Mouse (Mus musculus) CH12.LX (cell line): ENCODE data around the gene Nab2. TPM values are rescaled to one million over a fixed set of nuclear protein-coding genes. Genes with fewer than 3 reads are reported as not detected.

ENCODE experiments used
- DNase-seq: peaks from one replicate; pipeline ENCODE4 v3.0.0-alpha.2; 2013; ENCODE audit errors: extremely low read depth
- H3K27ac ChIP-seq: 2 replicates; pipeline ENCODE4 v1.5.1; 2012; ENCODE audit warnings: low read depth, mild to moderate bottlenecking, control low read depth, moderate library complexity; ENCODE audit not compliant: insufficient read depth
- H3K27me3 ChIP-seq: replicated peaks from 2 replicates; pipeline ENCODE3; 2012; ENCODE audit warnings: inconsistent platforms
- H3K36me3 ChIP-seq, 2 experiments: replicated peaks in 1 of 2; 2 replicates each; pipeline versions ENCODE3 to v1.6.1; 2012; ENCODE audit warnings: inconsistent platforms in 1 of 2, low read length in 1 of 2, mild to moderate bottlenecking in 1 of 2, mixed read lengths in 1 of 2, moderate library complexity in 1 of 2; ENCODE audit not compliant: control insufficient read depth in 1 of 2, insufficient read depth in 1 of 2
- H3K4me1 ChIP-seq, 2 experiments: 2 replicates each; pipeline ENCODE4 v1.6.1; 2012; ENCODE audit warnings: inconsistent platforms in 1 of 2, moderate library complexity in 1 of 2; ENCODE audit not compliant: insufficient read depth in 2 of 2, control insufficient read depth in 1 of 2
- H3K4me2 ChIP-seq: 2 replicates; pipeline ENCODE4 v1.6.1; 2012; ENCODE audit warnings: low read depth, mild to moderate bottlenecking, control low read depth; ENCODE audit not compliant: poor library complexity, insufficient read depth, severe bottlenecking
- H3K4me3 ChIP-seq, 3 experiments: fragments of 150-350 bp in 1 of 3; sonication (generic) in 1 of 3; replicated peaks in 1 of 3; 2 replicates each; pipeline versions ENCODE3 to v1.5.1; 2011 to 2012; ENCODE audit warnings: low read depth in 2 of 3, low read length in 2 of 3, mild to moderate bottlenecking in 2 of 3, moderate library complexity in 2 of 3, control low read depth in 1 of 3, improper control_type of control experiment in 1 of 3, inconsistent platforms in 1 of 3, mixed read lengths in 1 of 3; ENCODE audit not compliant: poor library complexity in 1 of 3
- H3K79me2 ChIP-seq: replicated peaks from 2 replicates; pipeline ENCODE4 v1.6.1; 2012; ENCODE audit warnings: mild to moderate bottlenecking, moderate library complexity; ENCODE audit not compliant: control insufficient read depth, poor library complexity, insufficient read depth, severe bottlenecking; ENCODE audit errors: extremely low read depth
- H3K9ac ChIP-seq: 2 replicates; pipeline ENCODE4 v1.6.1; 2012; ENCODE audit warnings: low read depth, mild to moderate bottlenecking, control low read depth, moderate library complexity; ENCODE audit not compliant: insufficient read depth
- H3K9me3 ChIP-seq: replicated peaks from 2 replicates; pipeline ENCODE3; 2012; ENCODE audit warnings: low read length, inconsistent platforms, mixed read lengths
- BHLHE40 ChIP-seq: IDR thresholded peaks from 2 replicates; pipeline ENCODE4 v1.6.1; 2011; ENCODE audit warnings: mild to moderate bottlenecking, low read depth, low read length, improper control_type of control experiment
- CTCF ChIP-seq, 2 experiments: IDR thresholded peaks in 1 of 2; conservative IDR thresholded peaks in 1 of 2; 2 replicates each; pipeline ENCODE4 v1.5.1; 2011 to 2012; ENCODE audit warnings: low read depth in 2 of 2, low read length in 2 of 2, improper control_type of control experiment in 1 of 2, inconsistent platforms in 1 of 2, mild to moderate bottlenecking in 1 of 2, moderate library complexity in 1 of 2
- E2F4 ChIP-seq: IDR thresholded peaks from 2 replicates; pipeline ENCODE4 v1.6.1; 2011; ENCODE audit warnings: low read depth, low read length, improper control_type of control experiment; ENCODE audit not compliant: insufficient replicate concordance
- ELF1 ChIP-seq: IDR thresholded peaks from 2 replicates; pipeline ENCODE4 v1.6.1; 2014; ENCODE audit warnings: low read depth, mild to moderate bottlenecking, inconsistent platforms, low read length, improper control_type of control experiment
- EP300 ChIP-seq: IDR thresholded peaks from 2 replicates; pipeline ENCODE4 v1.6.1; 2011; ENCODE audit warnings: low read length, improper control_type of control experiment
- GABPA ChIP-seq: IDR thresholded peaks from 2 replicates; pipeline ENCODE4 v1.6.1; 2012; ENCODE audit warnings: low read depth, low read length, improper control_type of control experiment, inconsistent platforms; ENCODE audit not compliant: insufficient replicate concordance
- IRF4 ChIP-seq: IDR thresholded peaks from 2 replicates; pipeline ENCODE4 v1.6.1; 2014; ENCODE audit warnings: low read depth, mild to moderate bottlenecking, inconsistent platforms, low read length, improper control_type of control experiment
- JUND ChIP-seq: conservative IDR thresholded peaks from 2 replicates; pipeline ENCODE4 v1.6.1; 2011; ENCODE audit warnings: low read depth, low read length, improper control_type of control experiment
- MAX ChIP-seq: IDR thresholded peaks from 2 replicates; pipeline ENCODE4 v1.6.1; 2011; ENCODE audit warnings: low read length, improper control_type of control experiment
- MAZ ChIP-seq: IDR thresholded peaks from 2 replicates; pipeline ENCODE4 v1.6.1; 2012; ENCODE audit warnings: low read depth, mild to moderate bottlenecking, inconsistent platforms, low read length, improper control_type of control experiment, moderate library complexity
- MEF2A ChIP-seq: IDR thresholded peaks from 2 replicates; pipeline ENCODE4 v1.6.1; 2014; ENCODE audit warnings: low read depth, mild to moderate bottlenecking, inconsistent platforms, low read length, improper control_type of control experiment, borderline replicate concordance
- MYC ChIP-seq: IDR thresholded peaks from 2 replicates; pipeline ENCODE4 v1.6.1; 2011; ENCODE audit warnings: low read depth, mild to moderate bottlenecking, improper control_type of control experiment, low read length
- NELFE ChIP-seq: IDR thresholded peaks from 2 replicates; pipeline ENCODE4 v1.6.1; 2011; ENCODE audit warnings: low read depth, low read length, improper control_type of control experiment
- POLR2A ChIP-seq: IDR thresholded peaks from 2 replicates; pipeline ENCODE4 v1.6.1; 2011; ENCODE audit warnings: low read depth, mild to moderate bottlenecking, improper control_type of control experiment, low read length
- RAD21 ChIP-seq: IDR thresholded peaks from 2 replicates; pipeline ENCODE4 v1.6.1; 2011; ENCODE audit warnings: low read depth, mild to moderate bottlenecking, low read length, improper control_type of control experiment, moderate library complexity
- SIN3A ChIP-seq: IDR thresholded peaks from 2 replicates; pipeline ENCODE4 v1.6.1; 2012; ENCODE audit warnings: low read length, improper control_type of control experiment, inconsistent platforms
- SMC3 ChIP-seq: IDR thresholded peaks from 2 replicates; pipeline ENCODE4 v1.6.1; 2011; ENCODE audit warnings: low read depth, low read length, improper control_type of control experiment
- ZC3H11A ChIP-seq: IDR thresholded peaks from 2 replicates; pipeline ENCODE4 v1.6.1; 2012; ENCODE audit warnings: low read depth, mild to moderate bottlenecking, inconsistent platforms, low read length, improper control_type of control experiment
- ZMIZ1 ChIP-seq: IDR thresholded peaks from 2 replicates; pipeline ENCODE4 v1.6.1; 2012; ENCODE audit warnings: low read depth, mild to moderate bottlenecking, inconsistent platforms, low read length, improper control_type of control experiment
- ZNF384 ChIP-seq: IDR thresholded peaks from 2 replicates; pipeline ENCODE4 v1.6.1; 2012; ENCODE audit warnings: low read depth, low read length, improper control_type of control experiment, inconsistent platforms
- dilution Hi-C: fragments of 300-500 bp; cut with MboI; formaldehyde crosslinking; loops from 2 replicates; pipeline ENCODE4 v1.14.3; 2020; ENCODE audit warnings: low sequenced_read_pairs; ENCODE audit not compliant: extremely low pct_unique_long_range_greater_than_20kb, extremely low pct_ligation_motif_present
- in situ Hi-C: fragments of 300-500 bp; cut with MboI; formaldehyde crosslinking; loops from 3 replicates; pipeline ENCODE4 v1.14.3; 2019; ENCODE audit warnings: low sequenced_read_pairs, low pct_ligation_motif_present, low pct_unique_long_range_greater_than_20kb, mixed read lengths
- polyA plus RNA-seq: library from polyadenylated mRNA; unstranded; fragments of >175 nt; gene quantifications from 2 replicates; pipeline ENCODE4 v1.2.1, GENCODE M21; 2012; ENCODE audit warnings: low read depth; ENCODE audit not compliant: insufficient read length
- total RNA-seq, 2 experiments: library from RNA; depleted of rRNA; stranded (reverse); fragments of 300-350 nt in 1 of 2; fragments of >200 nt in 1 of 2; gene quantifications; 2 replicates each; pipeline ENCODE4 v1.2.3; 2012 to 2014

Gene Nab2
- total and polyA plus RNA-seq, 3 experiments: 8.1 to 10.0 (median 9.2) TPM

DNA sequence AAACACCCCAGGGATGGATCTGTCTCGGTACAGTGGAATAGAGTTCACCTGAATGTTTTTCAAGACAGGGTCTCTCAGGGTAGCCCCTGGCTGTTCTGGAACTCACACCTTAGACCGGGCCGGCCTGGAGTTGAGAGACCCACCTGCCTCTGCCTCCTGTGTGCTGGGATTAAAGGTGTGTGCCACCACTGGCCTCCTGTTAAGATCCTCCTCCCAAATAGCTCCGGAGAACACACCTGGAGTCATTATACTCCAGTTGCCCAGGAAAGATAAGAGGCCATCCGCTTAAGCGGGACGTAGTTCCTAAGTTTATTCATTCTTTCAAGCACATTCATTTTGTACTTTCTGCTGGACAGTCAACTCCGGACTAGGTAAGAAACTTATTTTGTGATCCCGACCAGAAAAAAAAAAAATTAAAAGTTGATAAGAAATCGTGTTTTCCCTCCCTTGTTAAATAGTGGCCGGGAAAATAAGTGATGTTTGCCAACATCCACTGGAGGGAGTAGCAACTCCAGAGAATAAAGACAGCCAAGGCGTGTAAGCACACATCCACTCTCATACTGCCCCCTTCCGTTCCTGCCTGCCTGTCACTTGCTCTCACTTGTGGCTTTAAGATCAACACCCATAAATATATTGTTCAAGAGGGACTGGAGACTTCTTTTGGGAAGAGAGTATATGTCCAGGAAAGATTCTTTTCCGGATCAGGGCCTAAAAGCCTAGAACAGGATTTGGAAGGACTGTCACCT lies 9.4 kb upstream of the Nab2 start:
- Histone ChIP-seq H3K4me2 (peak overlapping the region; percentile 96), H3K27me3 (no peaks in the 10 kb centered on the region), H3K4me1 (peaks cover 4 to 27% of the 10 kb centered on the region in 2 experiments; a peak in 2 of 4 replicates), H3K9ac (peak overlapping the region; percentile 53), H3K4me3 (peak overlapping the region; percentile 67 to 83 (median 80)), H3K27ac (no peak overlapping the region), H3K36me3 (peaks cover 0 to 16% of the 10 kb centered on the region in 2 experiments), H3K9me3 (no peaks in the 10 kb centered on the region), H3K79me2 (peaks cover 7% of the 10 kb centered on the region)
- dilution Hi-C loops: no loop called here
- in situ Hi-C loops: loop anchor here (10.0 kb wide), 1 partner anchor 57 kb away; the partner anchor contains the start of gene Zbtb39
- TF ChIP-seq EP300 (no peak), IRF4 (no peak; the same call in 1 of the 2 replicates), POLR2A (no peak), MEF2A (0 out of 2 replicates have a peak, but pooled peaks have one; percentile 19), ZMIZ1 (no peak), GABPA (no peak), ZNF384 (0 out of 2 replicates have a peak, but pooled peaks have one; percentile 8), ELF1 (no peak), MAX (peak; percentile 65; the same call in 1 of the 2 replicates), MAZ (peak; percentile 45; the same call in 1 of the 2 replicates), CTCF (conservative IDR thresholded peaks at IDR 0.05 in 1 of 2, IDR thresholded peaks at IDR 0.05 in 1 of 2; ENCODE audit: low read depth in 2 of 2, low read length in 2 of 2) (peak; percentile 50 to 99), MYC (peak; percentile 87), JUND (no peak), ZC3H11A (peak; percentile 30; the same call in 1 of the 2 replicates), RAD21 (peak; percentile 79), SIN3A (peak; percentile 82), BHLHE40 (peak; percentile 49; the same call in 1 of the 2 replicates), E2F4 (peak; percentile 50; the same call in 1 of the 2 replicates), SMC3 (peak; percentile 93), NELFE (peak; percentile 60; the same call in 1 of the 2 replicates)
- DNase-seq: peak; percentile 79
